In genomic region chr11:12540333-12540870, GRCm38 (mm10) we compare ENCODE assay signal across 9 mouse cellular contexts.
DNase-seq lines count a peak whose midpoint lies in the region; ATAC-seq and TF ChIP-seq lines count a peak whose summit lies in the region.
"Had no signal": no experiment of that assay in that cellular context is flagged by ENCODE, and none has a peak within 500 bp of the region (broad histone marks: within the 10 kb centered on the region; RNA-seq: fewer than 3 reads in every experiment).

No protein-coding gene starts in this region.

- H3K9ac ChIP-seq in intestine, postnatal 0 days (ENCODE audit: low read depth, low read length) = no peak overlapping the region
- H3K9ac ChIP-seq in intestine, embryonic 16.5 days (ENCODE audit: low read depth, low read length) = no peak overlapping the region

- no peaks in the 10 kb centered on the region for H3K27me3 ChIP-seq in intestine, postnatal 0 days (replicated peaks; ENCODE audit: control insufficient read depth, insufficient read depth, low read length)
- H3K27me3 ChIP-seq in intestine, embryonic 16.5 days (replicated peaks; ENCODE audit: control insufficient read depth, insufficient read depth, low read length) = no peaks in the 10 kb centered on the region
- H3K27me3 ChIP-seq in E14TG2a.4 (ENCODE audit: insufficient read depth, low read length) = peaks cover 10% of the 10 kb centered on the region; the same call in 1 of the 2 replicates
- H3K27me3 ChIP-seq: megakaryocyte, embryonic 14.5 days had no signal

- WGBS in intestine, postnatal 0 days = 50% methylated on average over 5 of the region's 5 CpGs
- WGBS in intestine, embryonic 16.5 days = 56% methylated on average over 5 of the region's 5 CpGs

- intact Hi-C loops in left cerebral cortex, postnatal 25 days (cut with DNase I) = loop anchor here (5.0 kb wide), 1 partner anchor 723 kb away; no protein-coding TSS in a partner anchor

- no peaks in the 10 kb centered on the region for H3K4me1 ChIP-seq in intestine, postnatal 0 days (replicated peaks; ENCODE audit: control insufficient read depth, insufficient read depth, low read length)
- H3K4me1 ChIP-seq in intestine, embryonic 16.5 days (ENCODE audit: control insufficient read depth, insufficient read depth, low read length) = no peaks in the 10 kb centered on the region
- H3K4me1 ChIP-seq in E14TG2a.4 (replicated peaks; ENCODE audit: low read depth, low read length) = no peaks in the 10 kb centered on the region
- H3K4me1 ChIP-seq: megakaryocyte, embryonic 14.5 days had no signal

- H3K27ac ChIP-seq in intestine, postnatal 0 days (ENCODE audit: low read depth, low read length) = no peak overlapping the region
- H3K27ac ChIP-seq in intestine, embryonic 16.5 days (ENCODE audit: low read length) = no peak overlapping the region

- no peak overlapping the region for H3K4me3 ChIP-seq in intestine, postnatal 0 days (ENCODE audit: low read depth, low read length)
- no peak overlapping the region for H3K4me3 ChIP-seq in intestine, embryonic 16.5 days (ENCODE audit: low read length)
- H3K4me3 ChIP-seq in E14TG2a.4 (replicated peaks; ENCODE audit: low read length) = no peak overlapping the region
- H3K4me3 ChIP-seq: megakaryocyte, embryonic 14.5 days had no signal

- no peak overlapping the region for H3K4me2 ChIP-seq in intestine, postnatal 0 days (replicated peaks; ENCODE audit: low read depth)
- H3K4me2 ChIP-seq in intestine, embryonic 16.5 days (ENCODE audit: low read depth, low read length) = no peak overlapping the region

- DNase-seq in brain, adult 2 months (ENCODE audit: low read depth, low spot score) = peak; percentile 46
- DNase-seq in left cerebral cortex, postnatal 25 days (ENCODE audit: low spot score in 2 of 2) = peak; percentile 46 to 54
- no peak for DNase-seq in urinary bladder, postnatal 25 days (ENCODE audit: low spot score)

- H3K36me3 ChIP-seq in intestine, postnatal 0 days (ENCODE audit: control insufficient read depth, insufficient read depth) = no peaks in the 10 kb centered on the region
- H3K36me3 ChIP-seq in intestine, embryonic 16.5 days (ENCODE audit: control insufficient read depth, insufficient read depth, low read length) = no peaks in the 10 kb centered on the region
- H3K36me3 ChIP-seq in E14TG2a.4 (ENCODE audit: insufficient read depth, low read length) = no peaks in the 10 kb centered on the region

- no peak for ATAC-seq in intestine, postnatal 0 days
- no peak for ATAC-seq in intestine, embryonic 16.5 days
- no peak for ATAC-seq in megakaryocyte progenitor cell, adult 5-6 weeks (replicated peaks; ENCODE audit: poor library complexity)
- ATAC-seq in inflammation-experienced regulatory T-cells, adult 6 months = no peak

- TF ChIP-seq CTCF in intestine, postnatal 0 days (IDR thresholded peaks at IDR 0.05; ENCODE audit: low read depth) = peak; percentile 61
- peak; percentile 62 for TF ChIP-seq CTCF in E14TG2a.4 (conservative IDR thresholded peaks at IDR 0.05; ENCODE audit: low read length)

- H3K9me3 ChIP-seq in intestine, postnatal 0 days (ENCODE audit: control insufficient read depth) = no peaks in the 10 kb centered on the region
- no peaks in the 10 kb centered on the region for H3K9me3 ChIP-seq in intestine, embryonic 16.5 days (ENCODE audit: control insufficient read depth, low read length)
- H3K9me3 ChIP-seq in E14TG2a.4 (ENCODE audit: low read length) = peaks cover 5% of the 10 kb centered on the region
- H3K9me3 ChIP-seq: megakaryocyte, embryonic 14.5 days had no signal
